Mouse (Mus musculus) kidney, postnatal 0 days (tissue): ENCODE measurements around the gene Tmem82. TPM values are rescaled to one million over a fixed set of nuclear protein-coding genes. Genes with fewer than 3 reads are reported as not detected.
A peak's percentile ranks its signal among the peaks of the same experiment; 100 is the strongest.

Experiments used
- ATAC-seq: fragments of 200-750 bp; cut with Nextera tagmentation; replicated peaks from 2 replicates; pipeline ENCODE4 v1.8.0; 2017; ENCODE audit warnings: low read depth, moderate number of reproducible peaks, moderate TSS enrichment, moderate library complexity; ENCODE audit not compliant: low FRiP score
- DNase-seq: peaks from one replicate; pipeline ENCODE4 v3.0.0-alpha.2; 2016; ENCODE audit warnings: low spot score
- H3K27ac ChIP-seq: fragments of 300-500 bp; sonication (generic); 2 replicates; pipeline ENCODE4 v1.5.1; 2014; ENCODE audit warnings: mild to moderate bottlenecking
- H3K27me3 ChIP-seq: fragments of 300-500 bp; sonication (generic); 2 replicates; pipeline ENCODE4 v1.6.1; 2014; ENCODE audit warnings: low read length, mixed read lengths; ENCODE audit not compliant: insufficient read depth
- H3K36me3 ChIP-seq: fragments of 300-500 bp; sonication (generic); 2 replicates; pipeline ENCODE4 v1.6.1; 2014; ENCODE audit warnings: low read length, mixed read lengths; ENCODE audit not compliant: insufficient read depth
- H3K4me1 ChIP-seq: fragments of 300-500 bp; sonication (generic); replicated peaks from 2 replicates; pipeline ENCODE4 v1.6.1; 2014; ENCODE audit warnings: antibody characterized with exemption, low read length, mixed read lengths; ENCODE audit not compliant: insufficient read depth
- H3K4me2 ChIP-seq: fragments of 300-500 bp; sonication (generic); 2 replicates; pipeline ENCODE4 v1.6.1; 2014; ENCODE audit warnings: mild to moderate bottlenecking, low read length, moderate library complexity, mixed read lengths
- H3K4me3 ChIP-seq: fragments of 300-500 bp; sonication (generic); replicated peaks from 2 replicates; pipeline ENCODE4 v1.5.1; 2014; ENCODE audit warnings: low read depth, low read length
- H3K9ac ChIP-seq: fragments of 300-500 bp; sonication (generic); 2 replicates; pipeline ENCODE4 v1.6.1; 2014; ENCODE audit warnings: low read depth, low read length
- H3K9me3 ChIP-seq: fragments of 300-500 bp; sonication (generic); replicated peaks from 2 replicates; pipeline ENCODE4 v1.6.1; 2016; ENCODE audit warnings: low read length, inconsistent platforms, mixed read lengths
- CTCF ChIP-seq: IDR thresholded peaks from 2 replicates; pipeline ENCODE4 v1.5.1; 2016; ENCODE audit warnings: antibody characterized with exemption, low read depth, mild to moderate bottlenecking, moderate library complexity
- WGBS: fragments of 180-500 bp; shearing (Covaris S2); extraction: QIAGEN DNeasy Blood & Tissue Kit; methylation state at CpG from one replicate; pipeline ENCODE4 v1.1.7; 2014; 5-methylcytosine and 5-hydroxymethylcytosine counted together
- polyA plus RNA-seq: library from polyadenylated mRNA; unstranded; fragments of >200 nt; fragmentation: Nextera tagmentation; extraction: Ambion mirVana; gene quantifications from 2 replicates; pipeline ENCODE4 v1.2.1, GENCODE M21; 2015

Tmem82 gene
- polyA plus RNA-seq, 1 experiment from 2014 or later: 7.7 TPM

GRCm38 (mm10) chr4:141596700-141597328 is 21.6 kb downstream of the Tmem82 start:
- DNase-seq (no peak), ATAC-seq (no peak)
- peaks cover 18% of the 10 kb centered on the region for H3K36me3 ChIP-seq
- H3K4me2 ChIP-seq: no peak overlapping the region
- H3K4me3 ChIP-seq: no peak overlapping the region
- no peak overlapping the region for H3K27ac ChIP-seq
- H3K4me1 ChIP-seq: peaks cover 9% of the 10 kb centered on the region; the same call in 1 of the 2 replicates
- H3K27me3 ChIP-seq: no peaks in the 10 kb centered on the region
- H3K9ac ChIP-seq: no peak overlapping the region
- H3K9me3 ChIP-seq: no peaks in the 10 kb centered on the region
- no peak for TF ChIP-seq CTCF
- WGBS: 91% methylated on average over 8 of the region's 8 CpGs

- no peaks in the 10 kb centered on the region for H3K9me3 ChIP-seq
- peaks cover 9% of the 10 kb centered on the region; the same call in 1 of the 2 replicates for H3K4me1 ChIP-seq
- 70% methylated on average over 9 of the region's 9 CpGs for WGBS
- no peak overlapping the region for H3K27ac ChIP-seq
- no peaks in the 10 kb centered on the region for H3K27me3 ChIP-seq
- H3K36me3 ChIP-seq: peaks cover 18% of the 10 kb centered on the region
- DNase-seq: no peak
- no peak overlapping the region for H3K9ac ChIP-seq
- no peak overlapping the region for H3K4me2 ChIP-seq
- TF ChIP-seq CTCF: peak; percentile 52
- no peak overlapping the region for H3K4me3 ChIP-seq
- ATAC-seq: no peak
Measured at GRCm38 (mm10) chr4:141595605-141596268, 22.7 kb downstream of the Tmem82 start.

GRCm38 (mm10) chr4:141595138-141595537 is 23.3 kb downstream of the Tmem82 start:
- Histone ChIP-seq H3K4me2 (no peak overlapping the region), H3K4me1 (peaks cover 9% of the 10 kb centered on the region; the same call in 1 of the 2 replicates), H3K36me3 (peaks cover 19% of the 10 kb centered on the region), H3K27ac (no peak overlapping the region), H3K27me3 (no peaks in the 10 kb centered on the region), H3K9ac (no peak overlapping the region), H3K9me3 (no peaks in the 10 kb centered on the region), H3K4me3 (no peak overlapping the region)
- 93% methylated on average over 11 of the region's 11 CpGs for WGBS
- no peak for TF ChIP-seq CTCF
- DNase-seq (no peak), ATAC-seq (no peak)

GRCm38 (mm10) chr4:141591547-141591946 is 26.9 kb downstream of the Tmem82 start:
- no peak overlapping the region for H3K4me2 ChIP-seq
- DNase-seq: peak; percentile 49
- peaks cover 39% of the 10 kb centered on the region for H3K36me3 ChIP-seq

GRCm38 (mm10) chr4:141583919-141584318 is 34.5 kb downstream of the Tmem82 start:
- DNase-seq (no peak), ATAC-seq (no peak)
- WGBS: 86% methylated on average over 8 of the region's 8 CpGs

More at GRCm38 (mm10) chr4:141591547-141591946, 26.9 kb downstream of the Tmem82 start:
- peak; percentile 81 for TF ChIP-seq CTCF
- ATAC-seq: no peak
- Histone ChIP-seq H3K9ac (no peak overlapping the region), H3K27ac (no peak overlapping the region), H3K4me3 (no peak overlapping the region), H3K27me3 (no peaks in the 10 kb centered on the region), H3K4me1 (no peaks in the 10 kb centered on the region), H3K9me3 (no peaks in the 10 kb centered on the region)
- 30% methylated on average over 3 of the region's 3 CpGs for WGBS

GRCm38 (mm10) chr4:141581051-141581450 is 37.4 kb downstream of the Tmem82 start:
- no peak overlapping the region for H3K4me3 ChIP-seq
- no peak overlapping the region for H3K4me2 ChIP-seq
- 86% methylated on average over 13 of the region's 13 CpGs for WGBS
- H3K4me1 ChIP-seq: no peaks in the 10 kb centered on the region
- TF ChIP-seq CTCF: no peak
- DNase-seq: no peak
- no peaks in the 10 kb centered on the region for H3K9me3 ChIP-seq
- H3K27me3 ChIP-seq: no peaks in the 10 kb centered on the region
- ATAC-seq: no peak
- H3K36me3 ChIP-seq: peaks cover 33% of the 10 kb centered on the region; the same call in 1 of the 2 replicates
- no peak overlapping the region for H3K27ac ChIP-seq
- no peak overlapping the region for H3K9ac ChIP-seq

More at GRCm38 (mm10) chr4:141583919-141584318, 34.5 kb downstream of the Tmem82 start:
- TF ChIP-seq CTCF: no peak
- Histone ChIP-seq H3K9me3 (no peaks in the 10 kb centered on the region), H3K4me2 (no peak overlapping the region), H3K36me3 (peaks cover 43% of the 10 kb centered on the region; the same call in 1 of the 2 replicates), H3K4me1 (no peaks in the 10 kb centered on the region), H3K27ac (no peak overlapping the region), H3K27me3 (no peaks in the 10 kb centered on the region), H3K9ac (no peak overlapping the region), H3K4me3 (no peak overlapping the region)
